Mouse (Mus musculus) ES-Bruce4 (cell line): ENCODE measurements around the gene Dvl3.

Source experiments
- CTCF ChIP-seq: IDR thresholded peaks from one replicate; pipeline ENCODE4 v1.8.1; 2011; ENCODE audit warnings: low read depth, low read length
- EP300 ChIP-seq: IDR thresholded peaks from 2 replicates; pipeline ENCODE4 v1.6.1; 2011; ENCODE audit warnings: low read depth, low read length; ENCODE audit not compliant: insufficient read depth
- POLR2A ChIP-seq: IDR thresholded peaks from one replicate; pipeline ENCODE4 v1.8.1; 2011; ENCODE audit warnings: low read length; ENCODE audit not compliant: insufficient read depth

DNA sequence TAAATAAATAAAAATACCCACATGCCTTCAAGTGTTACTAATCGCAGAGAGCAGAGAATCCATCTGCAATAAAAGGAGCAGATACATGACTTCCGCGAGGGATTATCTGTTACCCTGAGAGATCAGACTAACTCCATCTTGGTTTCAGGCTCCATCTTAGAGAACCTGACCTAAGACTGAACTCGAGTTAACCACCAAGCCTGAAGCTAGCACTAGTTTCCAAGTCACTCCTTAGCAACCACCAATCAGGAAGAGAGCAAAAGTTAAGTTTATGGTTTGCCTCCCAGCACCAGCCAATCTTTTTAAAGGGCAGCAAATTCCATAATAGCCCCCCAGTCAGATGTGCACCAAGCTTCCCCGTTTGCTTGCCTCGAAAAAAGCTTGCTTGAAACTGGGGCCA is 42.0 kb upstream of the Dvl3 start:
- TF ChIP-seq POLR2A: no peak
- no peak for TF ChIP-seq CTCF
- no peak for TF ChIP-seq EP300
